Mouse (Mus musculus): ENCODE results near the gene Cpxm2. TPM values are rescaled to one million over a fixed set of nuclear protein-coding genes. Genes with fewer than 3 reads are reported as not detected.

Cpxm2 gene
- polyA plus RNA-seq, 1 experiment from 2014 or later: 1.2 TPM

DNA sequence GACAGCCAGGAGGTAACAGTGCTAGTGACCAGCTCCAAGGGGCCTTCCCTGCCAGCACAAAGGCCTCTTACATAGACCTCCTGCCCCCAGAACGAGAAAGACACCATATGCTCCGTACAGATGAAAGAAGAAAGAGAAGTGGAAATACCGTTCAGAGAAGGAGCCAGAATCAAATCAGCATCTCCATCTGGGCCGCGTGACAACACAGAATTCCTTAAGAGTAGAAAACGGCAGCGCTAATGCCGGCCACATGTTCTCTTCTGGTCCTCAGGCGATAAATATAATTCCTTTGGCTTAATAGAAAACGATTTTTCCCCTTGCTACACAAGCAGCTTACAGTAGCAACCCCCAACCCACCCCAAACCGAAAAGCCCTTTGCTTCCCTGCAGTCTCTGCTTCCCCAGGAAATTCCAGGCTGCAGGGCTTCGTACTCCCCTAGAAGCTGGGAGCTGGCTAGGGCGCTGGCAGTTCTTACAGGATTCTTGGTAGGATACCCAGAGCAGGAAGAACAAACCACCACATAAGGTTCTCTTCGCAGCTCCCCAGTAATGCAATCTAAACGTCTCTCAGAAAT, 9.2 kb downstream of the Cpxm2 start:
- no peak for DNase-seq (ENCODE audit: low spot score)

DNA sequence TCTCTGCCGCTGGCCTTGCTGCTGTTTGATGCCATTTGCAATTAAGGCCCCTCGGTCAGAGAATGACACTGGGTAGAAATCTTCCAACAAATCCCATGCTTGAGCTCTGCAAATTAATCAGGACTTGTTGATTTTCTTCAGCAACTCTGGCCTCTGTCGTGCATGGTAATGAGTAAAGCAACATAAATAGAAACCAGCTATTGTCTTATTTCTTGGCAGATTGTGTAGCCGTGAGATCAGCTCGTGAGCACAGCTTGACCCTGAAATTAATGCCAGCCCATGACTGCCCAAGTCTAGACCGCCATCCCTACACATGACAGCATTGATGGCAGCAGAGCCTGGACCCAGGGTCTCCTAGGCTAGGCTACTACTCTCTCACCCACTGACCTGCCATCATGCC, 25.9 kb downstream of the Cpxm2 start:
- no peak for DNase-seq (ENCODE audit: low spot score)

DNA sequence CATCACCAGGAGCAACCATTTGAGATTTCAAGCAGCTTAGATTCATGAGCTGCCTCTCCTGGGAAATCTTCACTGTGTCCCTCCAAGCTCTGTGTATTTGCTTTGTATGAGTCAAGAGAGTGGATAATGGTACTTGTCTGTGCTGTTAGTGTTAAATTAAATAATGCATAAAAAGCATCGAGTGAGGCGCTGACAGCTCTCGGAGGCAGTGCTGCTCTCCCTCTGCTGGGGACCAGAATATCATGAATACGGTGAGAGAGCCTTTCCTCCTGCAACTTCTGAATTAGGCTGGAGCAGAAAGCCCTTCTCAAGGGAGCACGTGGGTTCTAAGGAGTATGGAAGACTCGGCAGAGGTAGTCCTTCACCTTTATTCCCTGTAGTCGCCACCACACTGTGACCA, 29.6 kb downstream of the Cpxm2 start:
- DNase-seq (ENCODE audit: low spot score): no peak

DNA sequence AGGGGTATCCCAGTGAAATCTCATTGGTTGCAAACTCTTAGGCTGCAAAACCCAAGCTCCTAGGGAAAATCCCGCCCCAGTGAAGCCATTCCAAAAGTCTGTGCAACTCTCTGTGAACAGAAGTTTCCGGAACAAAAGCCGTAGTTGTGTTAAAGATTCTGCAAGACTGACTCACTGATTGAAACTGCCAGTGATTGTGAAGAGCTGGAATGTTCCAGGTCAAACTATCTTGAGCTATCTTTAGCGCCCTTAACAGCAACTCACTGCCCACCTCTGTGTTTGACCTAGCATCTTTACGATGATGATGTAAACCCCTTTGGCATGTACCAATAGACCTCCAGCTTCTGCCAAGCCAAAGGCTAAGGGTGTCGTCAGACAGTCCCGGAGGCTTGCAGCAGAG, 31.3 kb downstream of the Cpxm2 start:
- DNase-seq (ENCODE audit: low spot score): no peak

DNA sequence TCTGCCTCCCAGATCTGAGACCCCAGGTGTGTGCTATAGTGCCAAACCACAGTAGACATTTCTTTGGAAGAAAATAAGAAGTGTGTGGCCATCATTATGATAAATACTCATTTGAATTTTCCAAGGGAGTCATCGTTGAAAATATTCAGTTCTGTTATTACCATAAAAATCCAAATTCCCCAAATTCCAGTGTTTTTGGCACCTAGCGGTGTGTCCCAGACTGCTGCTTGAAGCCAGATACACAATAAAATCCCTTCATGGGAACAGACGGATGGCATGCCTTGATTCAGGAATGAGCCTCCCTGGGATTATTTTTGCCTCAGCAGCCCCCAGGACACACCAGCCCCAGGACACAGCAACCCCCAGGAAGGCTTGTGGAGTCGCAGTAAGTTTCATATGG, 34.7 kb downstream of the Cpxm2 start:
- no peak for DNase-seq (ENCODE audit: low spot score)

DNA sequence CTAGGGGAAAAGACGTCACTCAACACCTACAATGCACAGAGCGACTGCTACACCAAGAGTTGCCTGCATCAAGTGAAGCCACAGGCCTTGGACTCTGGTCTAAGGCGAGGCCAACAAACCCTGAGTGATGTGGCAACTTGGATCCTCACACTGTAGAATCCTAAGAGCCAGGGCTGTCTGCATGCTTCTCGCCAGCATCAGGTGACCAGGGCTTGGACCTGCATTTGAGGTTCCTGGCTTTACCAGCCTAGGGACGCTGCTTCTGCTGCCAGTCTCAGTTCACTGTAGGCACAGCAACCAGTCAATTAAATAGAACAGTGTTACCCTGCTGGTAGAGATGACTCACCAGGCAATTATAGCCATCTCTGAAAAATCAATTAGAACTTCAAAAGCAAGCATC, 42.8 kb downstream of the Cpxm2 start:
- DNase-seq (ENCODE audit: low spot score): no peak

DNA sequence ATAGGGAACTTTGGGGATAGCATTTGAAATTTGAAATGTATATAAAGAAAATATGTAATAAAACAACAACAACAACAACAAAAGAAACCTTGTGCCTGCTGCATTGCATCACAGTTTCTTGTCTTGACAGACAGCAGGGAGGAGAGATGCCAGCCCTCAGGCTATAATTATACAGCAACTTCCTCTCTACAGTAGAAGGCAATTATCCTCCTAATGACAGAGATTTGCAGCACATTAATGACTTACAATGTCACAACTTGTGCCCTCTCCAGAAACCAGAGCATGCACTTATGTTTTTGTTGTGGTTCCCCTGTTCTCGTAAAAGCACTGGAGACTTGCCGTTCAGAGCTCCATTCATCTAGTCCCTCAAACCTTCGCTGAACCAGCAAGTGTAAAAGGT, 44.2 kb downstream of the Cpxm2 start:
- no peak for DNase-seq (ENCODE audit: low spot score)

DNA sequence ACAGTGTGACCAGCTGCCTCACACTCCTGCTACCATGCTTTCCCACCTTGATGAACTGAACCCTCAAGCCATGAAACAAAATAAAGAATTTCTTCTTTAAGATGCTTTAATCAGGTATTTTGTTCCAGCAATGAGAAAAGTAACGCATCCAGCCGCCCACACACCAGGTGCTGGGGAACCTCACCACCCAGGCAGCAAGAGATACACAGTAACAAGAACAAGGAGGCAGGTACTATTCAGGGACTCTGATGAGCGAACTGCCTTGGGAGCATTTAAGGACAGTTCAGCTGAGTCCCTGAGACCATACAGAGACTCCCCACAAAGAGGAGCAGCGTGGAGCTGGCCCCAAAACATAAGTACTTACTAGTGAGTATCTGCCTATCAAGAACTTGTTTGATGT, 47.6 kb downstream of the Cpxm2 start:
- DNase-seq (ENCODE audit: low spot score): no peak

DNA sequence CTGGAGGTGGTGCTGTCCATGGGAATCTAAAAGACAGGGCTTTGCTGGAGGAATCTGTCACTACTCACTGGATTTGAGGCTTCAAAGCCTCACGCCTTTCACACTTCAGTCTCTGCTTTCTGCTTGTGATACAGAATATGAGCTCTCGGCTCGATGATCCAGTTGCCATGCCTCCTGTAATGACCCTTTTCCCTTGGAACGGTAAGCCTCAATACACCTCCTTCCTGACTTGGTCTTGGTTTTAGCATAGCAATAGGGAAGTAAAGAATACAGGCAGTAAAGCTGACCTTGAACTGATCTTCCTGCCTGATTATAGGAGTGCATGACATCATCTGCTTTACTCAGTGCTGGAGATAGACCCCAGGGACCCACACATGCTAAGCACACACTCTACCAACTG, 49.2 kb downstream of the Cpxm2 start:
- no peak for DNase-seq (ENCODE audit: low spot score)

DNA sequence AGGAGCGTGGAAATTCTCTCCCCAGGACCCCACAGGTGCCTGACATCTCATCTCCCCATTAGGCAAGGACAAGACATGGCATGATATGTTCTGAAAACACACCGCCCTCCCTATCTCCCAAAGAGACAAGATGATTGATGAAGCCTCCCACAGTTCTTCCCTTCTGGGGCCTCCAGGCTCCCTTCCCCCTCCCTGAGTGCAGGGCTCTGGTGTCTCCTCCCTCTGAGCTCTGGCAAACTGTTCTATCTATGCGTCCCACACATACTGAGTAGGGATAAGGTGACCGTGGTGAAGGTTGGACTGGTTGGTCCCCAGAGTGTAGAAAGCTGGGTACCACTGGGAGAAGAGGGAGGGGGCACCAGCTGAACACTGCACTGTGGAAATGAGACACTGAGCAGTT, 56.1 kb downstream of the Cpxm2 start:
- no peak for DNase-seq (ENCODE audit: low spot score)

DNA sequence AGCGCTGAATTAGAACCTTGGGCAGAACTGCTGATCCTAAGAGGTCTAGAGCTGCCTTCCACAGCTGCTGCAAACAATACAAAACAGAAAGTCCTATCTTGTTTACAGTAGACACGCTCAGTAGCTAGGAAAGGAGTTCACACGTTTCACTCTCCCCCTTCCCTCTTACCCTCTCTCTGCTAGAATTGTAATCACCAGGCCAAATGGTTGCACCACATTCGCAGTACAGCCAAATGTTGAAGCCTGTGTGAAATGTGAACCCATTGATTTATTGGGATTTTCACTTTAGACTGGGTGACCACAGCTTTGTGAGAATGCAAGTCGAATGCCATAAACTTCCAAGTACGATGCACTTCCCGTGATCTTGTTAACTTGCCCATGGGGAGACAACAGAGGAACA, 59.9 kb downstream of the Cpxm2 start:
- no peak for DNase-seq (ENCODE audit: low spot score)

DNA sequence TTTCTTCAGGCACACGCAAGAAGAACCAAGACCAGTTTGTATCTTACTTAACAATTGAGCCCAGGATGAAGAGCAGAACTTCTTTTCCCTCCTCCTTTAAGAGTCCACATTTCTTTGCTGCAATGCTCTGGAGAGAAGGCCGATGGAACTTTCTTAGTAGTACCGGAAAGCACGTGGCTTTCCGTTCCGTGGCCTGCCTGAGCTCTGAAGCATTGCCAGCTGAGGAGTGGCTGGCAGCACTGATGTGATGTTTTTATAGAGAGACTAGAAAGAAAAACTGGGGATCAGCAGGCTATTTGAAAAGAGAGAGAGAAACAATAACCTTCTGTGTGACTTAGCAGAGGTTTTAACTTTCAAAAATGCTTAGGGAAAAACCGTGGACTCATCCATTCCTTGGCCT, 63.0 kb downstream of the Cpxm2 start:
- DNase-seq (ENCODE audit: low spot score): no peak

DNA sequence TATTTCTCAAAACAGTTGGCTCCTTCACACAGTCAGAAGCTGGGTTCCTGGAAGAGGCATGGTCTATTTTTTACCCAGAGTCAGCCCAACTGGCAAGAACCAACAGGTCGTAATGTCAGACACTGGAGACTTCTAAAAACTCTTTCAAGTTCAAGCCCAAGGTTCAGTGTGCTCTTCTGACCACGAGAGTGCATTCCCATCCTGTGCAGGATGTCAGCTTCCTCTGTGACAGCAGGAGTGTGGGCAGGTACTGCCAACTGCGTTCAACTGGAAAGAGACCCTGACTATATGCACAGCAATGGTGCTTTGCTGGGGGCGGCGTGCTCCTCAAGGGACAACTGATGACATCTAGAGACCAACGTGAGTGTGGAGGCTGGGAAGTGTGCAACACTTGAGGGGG, 65.9 kb downstream of the Cpxm2 start:
- DNase-seq (ENCODE audit: low spot score): no peak

DNA sequence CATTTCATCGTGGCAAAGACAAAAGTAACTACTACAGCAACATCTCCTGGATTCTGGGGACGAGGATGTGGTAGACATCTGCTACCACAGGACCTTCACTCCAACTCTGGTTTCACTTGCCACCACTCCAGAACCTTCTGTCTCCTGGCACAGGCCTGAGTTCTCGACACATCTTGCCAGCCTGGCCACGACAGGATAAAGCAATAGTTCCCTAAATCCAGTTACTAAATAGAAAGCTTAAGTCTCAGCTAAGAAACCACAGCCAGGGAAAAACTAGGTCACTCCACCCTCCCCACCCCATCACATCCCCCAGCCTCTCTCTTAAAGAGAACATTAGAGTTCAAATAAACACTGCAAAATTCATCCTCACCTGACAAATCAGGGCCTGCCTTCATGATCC, 66.4 kb downstream of the Cpxm2 start:
- DNase-seq (ENCODE audit: low spot score): no peak

DNA sequence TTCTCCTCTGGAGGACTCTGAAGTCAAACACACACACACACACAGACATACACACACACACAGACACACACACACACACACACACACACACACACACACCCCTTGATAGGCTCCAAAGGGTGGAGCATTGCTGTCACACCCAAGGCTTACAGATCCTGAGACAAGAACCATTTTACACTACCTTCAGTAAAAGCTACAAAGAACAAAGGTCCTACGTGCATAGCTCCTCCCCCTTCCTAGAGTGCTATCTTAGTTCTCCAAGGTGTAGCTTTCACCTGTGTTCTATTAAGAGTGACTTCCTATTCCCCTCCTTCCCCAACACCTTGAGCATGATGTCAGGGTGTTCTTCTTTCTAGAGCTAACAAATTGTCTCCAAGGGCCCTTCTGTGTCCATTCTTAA, 78.7 kb downstream of the Cpxm2 start:
- no peak for DNase-seq (ENCODE audit: low spot score)

DNA sequence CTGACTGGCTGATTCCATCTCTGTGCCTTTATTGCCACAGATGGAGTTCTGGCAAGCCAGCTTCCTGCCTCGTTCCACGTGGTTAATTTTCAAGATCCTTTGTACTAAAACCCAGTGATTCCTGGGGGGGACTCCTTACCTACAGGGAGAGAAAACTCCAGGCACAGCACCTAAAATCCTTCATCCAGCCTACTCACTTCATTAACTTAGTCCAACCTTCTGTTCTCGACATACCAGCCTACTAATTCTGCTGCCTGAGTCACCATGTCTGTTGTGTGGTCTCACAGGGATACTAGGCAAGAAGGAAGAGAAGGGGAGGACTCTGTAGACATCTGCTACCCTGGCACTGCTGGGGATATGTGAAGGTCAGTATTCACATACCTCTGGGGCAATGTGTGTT, 80.0 kb downstream of the Cpxm2 start:
- DNase-seq (ENCODE audit: low spot score): no peak

DNA sequence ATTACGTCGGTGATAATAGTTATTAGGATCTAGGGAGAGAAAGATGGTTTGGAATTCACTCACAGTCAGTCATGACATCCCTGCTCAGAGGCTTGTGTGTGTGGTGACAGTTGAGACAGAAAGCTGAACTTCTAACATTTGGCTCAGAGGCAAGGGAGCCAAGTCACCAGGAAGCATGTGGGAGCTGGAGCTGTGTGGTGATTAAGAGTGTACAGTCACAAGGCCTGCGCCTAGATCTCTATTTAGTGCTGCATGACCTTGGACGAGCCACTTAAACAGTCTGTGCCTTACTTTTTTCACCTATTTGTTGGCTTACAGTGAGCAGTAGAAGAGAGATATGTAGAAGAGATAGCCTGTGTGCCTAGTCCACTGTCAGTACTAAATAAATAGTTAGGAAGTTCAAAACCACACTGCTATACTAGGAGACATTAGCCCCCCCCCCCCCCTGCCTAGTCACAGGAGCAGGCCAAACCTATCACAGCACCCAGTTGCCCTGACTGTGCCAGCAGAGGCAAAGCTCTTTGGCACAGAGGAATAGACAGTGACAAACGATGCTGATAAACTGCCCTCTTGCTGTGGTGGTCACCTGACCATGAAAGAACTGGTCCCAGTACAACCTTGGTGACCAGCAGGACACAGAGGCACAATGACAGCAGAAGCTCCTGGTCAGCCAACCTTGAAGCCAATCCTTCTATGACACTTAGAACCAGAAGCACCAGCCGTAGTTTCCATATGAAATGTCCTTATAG, 83.5 kb downstream of the Cpxm2 start:
- DNase-seq (ENCODE audit: low spot score): no peak

DNA sequence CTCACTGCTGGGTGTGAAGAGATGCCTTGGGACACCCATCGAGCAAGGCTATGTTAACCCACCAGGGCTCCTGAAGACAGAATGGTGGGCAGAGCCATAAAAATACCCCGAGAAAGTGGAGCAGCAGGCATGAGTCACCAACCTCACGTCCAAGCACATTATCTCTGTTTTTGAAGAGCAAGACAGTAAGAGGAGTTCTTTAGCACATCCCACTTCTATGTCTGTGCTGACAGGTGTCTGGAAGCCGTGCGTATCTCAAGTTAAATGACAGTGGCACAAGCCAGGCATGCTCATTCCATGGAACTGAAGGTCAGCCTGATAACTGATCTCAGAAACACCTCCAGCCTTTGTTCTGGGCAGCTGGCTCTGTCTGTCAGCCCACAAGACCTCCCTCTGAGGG, 86.6 kb downstream of the Cpxm2 start:
- no peak for DNase-seq (ENCODE audit: low spot score)

DNA sequence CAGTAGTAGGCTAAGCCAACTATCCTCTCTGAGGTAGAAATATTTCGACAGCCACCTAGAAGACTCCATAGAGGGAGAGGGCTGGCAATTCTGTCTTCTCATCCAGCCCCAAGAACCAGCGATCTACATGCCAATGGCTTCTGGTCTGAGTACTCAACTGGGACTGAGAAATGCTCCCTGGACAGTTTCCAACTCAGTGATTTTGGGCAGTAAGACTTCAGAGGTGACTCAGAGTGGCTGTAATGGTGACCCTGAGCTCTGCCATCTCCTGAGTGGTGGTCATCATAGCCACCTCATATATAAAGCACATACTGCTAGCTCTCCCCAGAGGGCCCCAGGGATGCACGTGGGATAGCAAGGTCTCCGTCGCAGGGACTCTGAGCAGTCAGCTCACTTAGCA, 87.0 kb downstream of the Cpxm2 start:
- DNase-seq (ENCODE audit: low spot score): no peak

DNA sequence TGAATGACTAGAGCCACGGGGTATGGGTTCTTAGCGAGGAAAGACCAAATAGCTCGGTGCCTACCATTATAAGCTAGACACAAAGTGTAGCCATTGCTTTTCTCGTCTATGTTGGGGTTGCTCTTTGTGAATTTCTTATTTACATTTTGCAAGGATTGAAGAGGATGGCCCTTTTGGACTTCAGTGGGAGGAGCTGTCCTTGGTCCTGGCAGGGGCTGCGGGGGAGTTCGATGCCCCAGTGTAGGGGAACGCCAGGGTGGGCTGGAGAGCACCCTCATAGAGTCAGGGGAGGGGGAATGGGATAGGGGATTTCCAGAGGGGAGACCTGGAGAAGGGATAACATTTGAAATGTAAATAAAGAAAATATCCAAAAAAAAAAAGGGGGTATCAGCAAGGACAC, 94.4 kb downstream of the Cpxm2 start:
- DNase-seq (ENCODE audit: low spot score): no peak

DNA sequence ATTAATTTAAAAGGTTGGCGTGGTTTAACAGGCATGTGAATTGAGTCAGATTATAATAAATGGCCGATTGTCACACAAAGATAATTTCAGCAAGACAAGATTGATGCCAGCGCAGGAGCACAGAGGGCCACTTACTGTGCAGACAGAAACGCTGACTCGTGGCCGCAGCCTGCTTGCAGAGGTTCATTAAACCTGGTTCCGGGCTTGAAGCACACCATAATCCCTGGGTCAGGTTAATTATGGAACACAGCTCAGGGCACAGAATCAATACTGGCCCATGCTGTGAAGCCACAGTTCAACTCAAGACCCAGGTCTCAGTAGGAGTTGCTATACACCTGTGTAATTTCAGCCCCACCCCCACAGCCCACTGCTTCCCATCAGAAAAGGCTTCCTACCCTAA, 98.0 kb downstream of the Cpxm2 start:
- no peak for DNase-seq (ENCODE audit: low spot score)

DNA sequence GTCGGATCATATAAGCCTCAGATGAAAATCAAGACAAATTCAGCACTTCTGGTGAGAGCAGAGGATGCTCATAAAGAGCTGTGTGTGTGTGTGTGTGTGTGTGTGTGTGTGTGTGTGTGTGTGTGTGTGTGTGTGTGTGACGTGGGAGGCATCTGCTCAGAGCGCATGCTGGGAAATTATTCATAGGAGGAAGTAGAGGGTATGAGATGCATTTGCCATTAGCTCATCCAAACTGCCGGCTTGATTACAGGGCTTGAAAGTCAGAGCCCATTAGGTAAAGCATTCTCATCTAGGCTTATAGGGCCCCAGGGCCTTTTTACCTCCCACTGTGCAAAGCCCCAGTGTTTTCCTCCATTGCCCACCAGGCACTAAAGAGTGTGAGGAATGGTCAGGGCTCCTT, 107.9 kb downstream of the Cpxm2 start:
- no peak for DNase-seq (ENCODE audit: low spot score)

DNA sequence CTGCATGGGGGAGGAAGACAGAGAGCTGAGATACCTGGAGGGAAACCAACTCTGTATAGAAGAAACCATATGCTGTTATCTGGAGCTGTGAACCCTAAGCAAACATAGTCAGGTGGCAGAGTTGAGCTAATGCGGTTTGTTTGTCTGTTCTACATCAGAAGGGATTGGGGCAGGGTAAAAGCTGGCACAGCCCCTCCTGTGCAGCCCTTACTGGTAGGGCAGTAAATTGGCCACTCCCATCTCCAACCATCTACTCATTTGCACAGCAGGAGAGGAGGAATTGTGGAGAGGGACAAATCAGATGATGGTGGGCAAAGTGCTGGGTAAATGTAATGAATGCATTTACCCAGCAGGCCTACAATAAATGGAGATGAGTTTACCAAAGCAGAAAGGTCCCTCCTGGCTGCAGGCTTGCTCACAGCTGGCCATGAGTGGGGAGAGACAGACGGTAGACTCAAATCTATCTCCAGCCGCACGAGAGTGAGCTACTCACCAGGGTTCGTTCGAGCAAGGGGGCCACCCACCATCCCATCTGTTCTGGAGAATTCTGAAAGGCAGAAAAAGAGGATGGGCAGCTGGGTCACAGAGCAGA, 122.5 kb downstream of the Cpxm2 start:
- DNase-seq (ENCODE audit: low spot score): no peak
